Mouse (Mus musculus) embryo, embryonic 9.5 days (tissue): ENCODE measurements around the gene Drg1.

ENCODE experiments used
- DNase-seq: peaks from one replicate; pipeline ENCODE4 v3.0.0-alpha.2; 2017; ENCODE audit errors: extremely low spot score

Gene Drg1

GRCm38 (mm10) chr11:3266079-3266685 lies at the start of gene Drg1:
TSS of gene Drg1 (minus strand) at chr11:3266415.
- peak; percentile 95 for DNase-seq

GRCm38 (mm10) chr11:3314148-3314547 lies 47.9 kb upstream of the Drg1 start:
- peak; percentile 59 for DNase-seq

- no peak for DNase-seq
Observed at GRCm38 (mm10) chr11:3313294-3313693, 47.1 kb upstream of the Drg1 start.

- DNase-seq, result no peak
Observed at GRCm38 (mm10) chr11:3311586-3312347, 45.6 kb upstream of the Drg1 start.

- no peak for DNase-seq
Observed at GRCm38 (mm10) chr11:3310789-3311585, 44.8 kb upstream of the Drg1 start.

- no peak for DNase-seq
Observed at GRCm38 (mm10) chr11:3309884-3310283, 43.7 kb upstream of the Drg1 start.

- no peak for DNase-seq
Observed at GRCm38 (mm10) chr11:3307875-3308274, 41.7 kb upstream of the Drg1 start.

GRCm38 (mm10) chr11:3305821-3306220 lies 39.6 kb upstream of the Drg1 start:
- no peak for DNase-seq

GRCm38 (mm10) chr11:3302792-3303191 lies 36.6 kb upstream of the Drg1 start:
- DNase-seq, result no peak

- DNase-seq, result no peak
Observed at GRCm38 (mm10) chr11:3302385-3302784, 36.2 kb upstream of the Drg1 start.

- no peak for DNase-seq
Observed at GRCm38 (mm10) chr11:3301075-3301474, 34.9 kb upstream of the Drg1 start.

GRCm38 (mm10) chr11:3298813-3299185 lies 32.6 kb upstream of the Drg1 start:
- DNase-seq, result no peak

- no peak for DNase-seq
Observed at GRCm38 (mm10) chr11:3297871-3298812, 31.9 kb upstream of the Drg1 start.

GRCm38 (mm10) chr11:3296056-3296455 lies 29.8 kb upstream of the Drg1 start:
- DNase-seq, result no peak

- no peak for DNase-seq
Observed at GRCm38 (mm10) chr11:3294641-3295040, 28.4 kb upstream of the Drg1 start.

GRCm38 (mm10) chr11:3293361-3293760 lies 27.1 kb upstream of the Drg1 start:
- no peak for DNase-seq

- peak; percentile 90 for DNase-seq
Observed at GRCm38 (mm10) chr11:3292711-3293249, 26.6 kb upstream of the Drg1 start.

GRCm38 (mm10) chr11:3292062-3292421 lies 25.8 kb upstream of the Drg1 start:
- peak; percentile 88 for DNase-seq

- DNase-seq, result no peak
Observed at GRCm38 (mm10) chr11:3291311-3292061, 25.3 kb upstream of the Drg1 start.

- peak; percentile 54 for DNase-seq
Observed at GRCm38 (mm10) chr11:3290640-3291310, 24.6 kb upstream of the Drg1 start.
